Comparison of ENCODE assay signal across 9 mouse cellular contexts in the genomic region with DNA sequence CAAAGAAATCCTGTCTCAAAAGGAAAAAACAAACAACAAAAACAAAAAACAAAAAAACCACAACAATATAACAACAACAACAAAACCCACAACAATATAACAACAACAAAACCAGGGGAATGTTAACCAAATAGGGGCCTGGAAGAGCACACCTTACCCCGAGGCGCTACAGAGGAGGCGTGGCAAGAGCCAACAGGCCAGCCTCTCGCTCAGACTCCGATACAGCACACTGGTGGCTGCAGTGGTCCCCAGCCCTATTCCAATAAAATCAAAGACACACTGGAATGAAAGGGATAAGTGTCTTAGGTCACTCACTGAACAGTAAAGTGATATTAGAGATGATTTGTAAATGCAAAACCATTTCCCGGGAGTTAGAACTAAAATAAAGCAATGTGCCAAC. TPM values are rescaled to one million over a fixed set of nuclear protein-coding genes. Genes with fewer than 3 reads are reported as not detected.
DNase-seq lines count a peak whose midpoint lies in the region; ATAC-seq and TF ChIP-seq lines count a peak whose summit lies in the region.
"Had no signal": no experiment of that assay in that cellular context is flagged by ENCODE, and none has a peak within 500 bp of the region (broad histone marks: within the 10 kb centered on the region; RNA-seq: fewer than 3 reads in every experiment).

No protein-coding gene starts in this region.

- no peak for ATAC-seq in heart, embryonic 12.5 days (ENCODE audit: insufficient number of reproducible peaks, low FRiP score)
- no peak for ATAC-seq in forebrain, embryonic 15.5 days (replicated peaks)
- no peak for ATAC-seq in liver, postnatal 0 days

- no peak for TF ChIP-seq EP300 in liver, postnatal 0 days (IDR thresholded peaks at IDR 0.05; ENCODE audit: low read depth)

- intact Hi-C loops in heart, postnatal 25 days (cut with DNase I), result no loop called here

- TF ChIP-seq CTCF in liver, postnatal 0 days (IDR thresholded peaks at IDR 0.05; ENCODE audit: low read depth), result no peak

- peaks cover 18% of the 10 kb centered on the region for H3K4me1 ChIP-seq in heart, embryonic 12.5 days (replicated peaks)
- H3K4me1 ChIP-seq in ES-E14 (ENCODE audit: control insufficient read depth in 2 of 2, insufficient read depth in 2 of 2, low read length in 2 of 2, poor library complexity in 1 of 2), result peaks cover 2 to 6% of the 10 kb centered on the region in 2 experiments; a peak in 2 of 4 replicates
- H3K4me1 ChIP-seq in forebrain, embryonic 15.5 days, result peaks cover 18% of the 10 kb centered on the region
- H3K4me1 ChIP-seq in liver, postnatal 0 days (ENCODE audit: insufficient read depth), result peaks cover 15% of the 10 kb centered on the region

- WGBS in heart, embryonic 12.5 days, result 1% methylated on average over 6 of the region's 6 CpGs
- under 1% methylated on average over 6 of the region's 6 CpGs for WGBS in forebrain, embryonic 15.5 days
- WGBS in liver, postnatal 0 days (ENCODE audit: insufficient replicate concordance), result 1% methylated on average over 6 of the region's 6 CpGs

- H3K9me3 ChIP-seq in heart, embryonic 12.5 days (replicated peaks), result no peaks in the 10 kb centered on the region
- no peaks in the 10 kb centered on the region for H3K9me3 ChIP-seq in ES-E14 (ENCODE audit: control insufficient read depth, insufficient read depth, low read depth, low read length)
- H3K9me3 ChIP-seq in forebrain, embryonic 15.5 days, result no peaks in the 10 kb centered on the region
- H3K9me3 ChIP-seq in liver, postnatal 0 days (ENCODE audit: low read length), result no peaks in the 10 kb centered on the region

- in situ Hi-C loops in ES-E14 (cut with MboI; ENCODE audit: low sequenced_read_pairs in 2 of 2, unreplicated experiment in 2 of 2), result no loop called here

- no peaks in the 10 kb centered on the region for H3K36me3 ChIP-seq in heart, embryonic 12.5 days
- peaks cover 4% of the 10 kb centered on the region for H3K36me3 ChIP-seq in ES-E14 (ENCODE audit: control insufficient read depth, insufficient read depth, low read length, poor library complexity, severe bottlenecking)
- no peaks in the 10 kb centered on the region for H3K36me3 ChIP-seq in forebrain, embryonic 15.5 days
- no peaks in the 10 kb centered on the region; the same call in 1 of the 2 replicates for H3K36me3 ChIP-seq in liver, postnatal 0 days (replicated peaks; ENCODE audit: insufficient read depth, low read length)

- peak overlapping the region; percentile 84 for H3K4me2 ChIP-seq in heart, embryonic 12.5 days
- H3K4me2 ChIP-seq in forebrain, embryonic 15.5 days (replicated peaks), result peak overlapping the region; percentile 81
- H3K4me2 ChIP-seq in liver, postnatal 0 days (ENCODE audit: low read depth, low read length), result peak overlapping the region; percentile 97

- peak overlapping the region; percentile 98 for H3K27ac ChIP-seq in heart, embryonic 12.5 days (ENCODE audit: poor library complexity, severe bottlenecking)
- H3K27ac ChIP-seq in ES-E14 (ENCODE audit: insufficient read depth, low read depth, low read length, poor library complexity, severe bottlenecking), result no peak overlapping the region; the same call in 1 of the 2 replicates
- no peak overlapping the region for H3K27ac ChIP-seq in forebrain, embryonic 15.5 days (replicated peaks)
- peak overlapping the region; percentile 96 for H3K27ac ChIP-seq in liver, postnatal 0 days (ENCODE audit: low read depth)

- H3K4me3 ChIP-seq in heart, embryonic 12.5 days, result peak overlapping the region; percentile 79
- peak overlapping the region; percentile 82 to 86 for H3K4me3 ChIP-seq in ES-E14 (ENCODE audit: insufficient read depth in 1 of 2, low read depth in 1 of 2, low read length in 2 of 2, poor library complexity in 1 of 2, severe bottlenecking in 1 of 2)
- H3K4me3 ChIP-seq in forebrain, embryonic 15.5 days, result peak overlapping the region; percentile 71
- H3K4me3 ChIP-seq in liver, postnatal 0 days (ENCODE audit: low read depth, low read length), result peak overlapping the region; percentile 87

- no peaks in the 10 kb centered on the region for H3K27me3 ChIP-seq in heart, embryonic 12.5 days (replicated peaks)
- no peaks in the 10 kb centered on the region for H3K27me3 ChIP-seq in forebrain, embryonic 15.5 days
- H3K27me3 ChIP-seq in liver, postnatal 0 days (ENCODE audit: insufficient read depth, low read length), result no peaks in the 10 kb centered on the region

- DNase-seq in heart, postnatal 25 days (ENCODE audit: low spot score), result no peak
- peak; percentile 86 for DNase-seq in ES-E14 (ENCODE audit: low read depth, low spot score)
- no peak for DNase-seq in liver, postnatal 0 days
- DNase-seq in frontal cortex, postnatal 10 days (ENCODE audit: low spot score in 2 of 2), result no peak
- no peak for DNase-seq in frontal cortex, postnatal 36 days (ENCODE audit: low spot score in 2 of 2)
- no peak for DNase-seq in thymus, postnatal 14 days

- peak overlapping the region; percentile 80 for H3K9ac ChIP-seq in heart, embryonic 12.5 days
- no peak overlapping the region for H3K9ac ChIP-seq in ES-E14 (ENCODE audit: insufficient read depth, low read depth, low read length, poor library complexity, severe bottlenecking)
- peak overlapping the region; percentile 45 for H3K9ac ChIP-seq in forebrain, embryonic 15.5 days (replicated peaks)
- H3K9ac ChIP-seq in liver, postnatal 0 days (replicated peaks), result peak overlapping the region; percentile 77

TF ChIP-seq in ES-E14, 5 proteins besides CTCF, POLR2A, EP300 and RAD21:
- TF ChIP-seq HCFC1 (IDR thresholded peaks at IDR 0.05; ENCODE audit: borderline replicate concordance, insufficient read depth, low read length) (no peak), ZNF384 (IDR thresholded peaks at IDR 0.05; ENCODE audit: low read depth, low read length) (no peak), CHD2 (IDR thresholded peaks at IDR 0.05; ENCODE audit: low read depth, low read length) (no peak), ZC3H11A (IDR thresholded peaks at IDR 0.05; ENCODE audit: borderline replicate concordance, low read depth, low read length) (no peak), MAFK (IDR thresholded peaks at IDR 0.05; ENCODE audit: insufficient read depth, low read depth, low read length) (no peak)

RNA-seq across cellular contexts. Expression of a gene that starts 0.4 kb away (rescaled TPM):
- 0.27 and 0.32 TPM in 2 replicates for polyA plus RNA-seq in heart, embryonic 12.5 days (2016; fragmentation: Nextera tagmentation; extraction: Ambion mirVana)
- total RNA-seq in heart, postnatal 25 days (2021), result not detected
- 1.2 and 2.7 TPM in 2 replicates for total RNA-seq in ES-E14 (2012; rRNA removed)
- 0.66 and 1.1 TPM in 2 replicates for polyA plus RNA-seq in forebrain, embryonic 15.5 days (2015; fragmentation: Nextera tagmentation; extraction: Ambion mirVana)
- polyA plus RNA-seq in liver, postnatal 0 days (2015; fragmentation: Nextera tagmentation; extraction: Ambion mirVana), result 0.08 and 0.15 TPM in 2 replicates
- total RNA-seq: neutrophil, adult 5-6 weeks had no signal

RNA-seq across cellular contexts. Expression of a gene that starts 0.7 kb away (rescaled TPM):
- polyA plus RNA-seq in heart, embryonic 12.5 days (2016; fragmentation: Nextera tagmentation; extraction: Ambion mirVana), result 9.3 and 9.9 TPM in 2 replicates
- total RNA-seq in heart, postnatal 25 days (2021), result 1 to 10 TPM; 1.1 to 1.8 TPM
- total RNA-seq in ES-E14 (2012; rRNA removed), result 21.6 and 30.5 TPM in 2 replicates
- 7.3 and 8.8 TPM in 2 replicates for polyA plus RNA-seq in forebrain, embryonic 15.5 days (2015; fragmentation: Nextera tagmentation; extraction: Ambion mirVana)
- polyA plus RNA-seq in liver, postnatal 0 days (2015; fragmentation: Nextera tagmentation; extraction: Ambion mirVana), result 3.1 and 3.4 TPM in 2 replicates

RNA-seq across cellular contexts. Expression of a gene that starts 12.0 kb away (rescaled TPM):
- polyA plus RNA-seq in heart, embryonic 12.5 days (2016; fragmentation: Nextera tagmentation; extraction: Ambion mirVana), result 17.2 and 20.2 TPM in 2 replicates
- total RNA-seq in heart, postnatal 25 days (2021), result 1 to 10 TPM; 7.0 to 7.7 TPM
- 4.4 and 5.4 TPM in 2 replicates for total RNA-seq in ES-E14 (2012; rRNA removed)
- polyA plus RNA-seq in forebrain, embryonic 15.5 days (2015; fragmentation: Nextera tagmentation; extraction: Ambion mirVana), result 117 and 120 TPM in 2 replicates
- 0.34 and 0.59 TPM in 2 replicates for polyA plus RNA-seq in liver, postnatal 0 days (2015; fragmentation: Nextera tagmentation; extraction: Ambion mirVana)

RNA-seq across cellular contexts. Expression of a gene that starts 29.0 kb away (rescaled TPM):
- 56.8 and 59.0 TPM in 2 replicates for polyA plus RNA-seq in heart, embryonic 12.5 days (2016; fragmentation: Nextera tagmentation; extraction: Ambion mirVana)
- total RNA-seq in heart, postnatal 25 days (2021), result 10 to 100 TPM; 23.1 to 24.6 TPM
- 24.5 and 37.8 TPM in 2 replicates for total RNA-seq in ES-E14 (2012; rRNA removed)
- 99.6 and 102 TPM in 2 replicates for polyA plus RNA-seq in forebrain, embryonic 15.5 days (2015; fragmentation: Nextera tagmentation; extraction: Ambion mirVana)
- 23.1 and 23.9 TPM in 2 replicates for polyA plus RNA-seq in liver, postnatal 0 days (2015; fragmentation: Nextera tagmentation; extraction: Ambion mirVana)

RNA-seq across cellular contexts. Expression of a gene that starts 35.1 kb away (rescaled TPM):
- 18.4 and 19.5 TPM in 2 replicates for polyA plus RNA-seq in heart, embryonic 12.5 days (2016; fragmentation: Nextera tagmentation; extraction: Ambion mirVana)
- total RNA-seq in heart, postnatal 25 days (2021), result 1 to 10 TPM in 1 of 2 experiments, under 1 TPM in 1; 0.65 to 1.3 TPM
- total RNA-seq in ES-E14 (2012; rRNA removed), result 14.5 and 25.5 TPM in 2 replicates
- polyA plus RNA-seq in forebrain, embryonic 15.5 days (2015; fragmentation: Nextera tagmentation; extraction: Ambion mirVana), result 7.3 and 9.0 TPM in 2 replicates
- polyA plus RNA-seq in liver, postnatal 0 days (2015; fragmentation: Nextera tagmentation; extraction: Ambion mirVana), result 11.4 and 12.8 TPM in 2 replicates

Comparison
In these comparisons a context has a peak if more than half of its experiments do, and no peak if none do; other contexts are left out.
1. H3K27ac ChIP-seq: peak in heart, embryonic 12.5 days (single experiment) and liver, postnatal 0 days (single experiment); none in ES-E14 (single experiment) and forebrain, embryonic 15.5 days (single experiment).
2. RNA of a gene that starts 12.0 kb away (polyA plus RNA-seq): 117 to 120 TPM in forebrain, embryonic 15.5 days and 17.2 to 20.2 TPM in heart, embryonic 12.5 days; 0.34 to 0.59 TPM in liver, postnatal 0 days; every median in the first group is over 10 times any median in the second.
3. Peak in every context shown above with its lines, with median percentiles within 50 percentile points of each other: H3K4me2 ChIP-seq and H3K4me3 ChIP-seq.